In genomic region chr5:33342821-33343220, GRCm38 (mm10) we compare ENCODE assay signal across 29 mouse cellular contexts. TPM values are rescaled to one million over a fixed set of nuclear protein-coding genes. Genes with fewer than 3 reads are reported as not detected.
DNase-seq lines count a peak whose midpoint lies in the region; ATAC-seq and TF ChIP-seq lines count a peak whose summit lies in the region.
"Had no signal": no experiment of that assay in that cellular context is flagged by ENCODE, and none has a peak within 500 bp of the region (broad histone marks: within the 10 kb centered on the region; RNA-seq: fewer than 3 reads in every experiment).

No protein-coding gene starts in this region.

- TF ChIP-seq EP300 in heart, adult 2 months (IDR thresholded peaks at IDR 0.05; ENCODE audit: insufficient read depth, low read depth, low read length) = no peak

- peaks cover 24% of the 10 kb centered on the region for H3K36me3 ChIP-seq in heart, embryonic 13.5 days
- peaks cover 25% of the 10 kb centered on the region for H3K36me3 ChIP-seq in heart, adult 2 months (ENCODE audit: control insufficient read depth, insufficient read depth, low read length)
- H3K36me3 ChIP-seq in hindbrain, postnatal 0 days (ENCODE audit: insufficient read depth, low read length) = 0 out of 2 replicates have a peak, but pooled peaks cover 4% of the 10 kb centered on the region
- H3K36me3 ChIP-seq in hindbrain, embryonic 16.5 days (ENCODE audit: control insufficient read depth, insufficient read depth, low read length) = no peaks in the 10 kb centered on the region; the same call in 1 of the 2 replicates
- H3K36me3 ChIP-seq in thymus, adult 2 months (ENCODE audit: control insufficient read depth, insufficient read depth, low read length) = no peaks in the 10 kb centered on the region

- TF ChIP-seq CTCF in heart, adult 2 months (IDR thresholded peaks at IDR 0.05) = no peak
- no peak for TF ChIP-seq CTCF in hindbrain, postnatal 0 days (IDR thresholded peaks at IDR 0.05; ENCODE audit: low read depth)
- no peak for TF ChIP-seq CTCF in embryonic fibroblast, embryonic 13.5 days (IDR thresholded peaks at IDR 0.05; ENCODE audit: borderline replicate concordance, insufficient read depth, low read length)
- TF ChIP-seq CTCF in thymus, adult 2 months (IDR thresholded peaks at IDR 0.05; ENCODE audit: borderline replicate concordance, control insufficient read depth, extremely low read depth, insufficient read depth, low read length, poor library complexity) = no peak

- no peak for TF ChIP-seq POLR2A in heart, adult 2 months (IDR thresholded peaks at IDR 0.05; ENCODE audit: insufficient read depth, low read depth, low read length)
- TF ChIP-seq POLR2A in embryonic fibroblast, embryonic 13.5 days (IDR thresholded peaks at IDR 0.05; ENCODE audit: low read depth, low read length) = no peak
- no peak for TF ChIP-seq POLR2A in thymus, adult 2 months (IDR thresholded peaks at IDR 0.05; ENCODE audit: control insufficient read depth, extremely low read depth, insufficient read depth, low read length, poor library complexity)

- H3K27ac ChIP-seq in heart, embryonic 13.5 days (replicated peaks) = 0 out of 2 replicates have a peak overlapping the region, but pooled peaks have one; percentile 8
- H3K27ac ChIP-seq in heart, adult 2 months = no peak overlapping the region
- H3K27ac ChIP-seq in hindbrain, postnatal 0 days = peak overlapping the region; percentile 16; the same call in 1 of the 2 replicates
- no peak overlapping the region for H3K27ac ChIP-seq in hindbrain, embryonic 16.5 days (ENCODE audit: low read depth, low read length)
- H3K27ac ChIP-seq in embryonic fibroblast, embryonic 13.5 days (ENCODE audit: insufficient read depth, low read length) = peak overlapping the region; percentile 91
- no peak overlapping the region for H3K27ac ChIP-seq in thymus, adult 2 months (ENCODE audit: control insufficient read depth, insufficient read depth, low read length)
- H3K27ac ChIP-seq: embryonic facial prominence, embryonic 13.5 days; forebrain, embryonic 13.5 days; limb, embryonic 10.5 days; limb, embryonic 15.5 days; midbrain, embryonic 12.5 days; stomach, embryonic 15.5 days had no signal

- H3K4me1 ChIP-seq in heart, embryonic 13.5 days = peaks cover 82% of the 10 kb centered on the region
- H3K4me1 ChIP-seq in heart, adult 2 months (ENCODE audit: control insufficient read depth, insufficient read depth, low read length) = peaks cover 29% of the 10 kb centered on the region
- no peaks in the 10 kb centered on the region; the same call in 1 of the 2 replicates for H3K4me1 ChIP-seq in hindbrain, postnatal 0 days (ENCODE audit: insufficient read depth, low read length)
- H3K4me1 ChIP-seq in hindbrain, embryonic 16.5 days (ENCODE audit: control insufficient read depth, insufficient read depth, low read depth, low read length) = peaks cover 5% of the 10 kb centered on the region; the same call in 1 of the 2 replicates
- peaks cover 21% of the 10 kb centered on the region for H3K4me1 ChIP-seq in embryonic fibroblast, embryonic 13.5 days (ENCODE audit: control insufficient read depth, insufficient read depth, low read length)
- no peaks in the 10 kb centered on the region for H3K4me1 ChIP-seq in thymus, adult 2 months (replicated peaks; ENCODE audit: control insufficient read depth, insufficient read depth, low read length)
- H3K4me1 ChIP-seq: kidney, embryonic 15.5 days had no signal

- intact Hi-C loops in heart, adult 2 months (cut with DNase I) = no loop called here

- peaks cover 29% of the 10 kb centered on the region for H3K79me2 ChIP-seq in heart, adult 2 months (replicated peaks; ENCODE audit: control insufficient read depth, insufficient read depth, low read length)

- H3K4me3 ChIP-seq in heart, embryonic 13.5 days = no peak overlapping the region
- H3K4me3 ChIP-seq in heart, adult 2 months = no peak overlapping the region
- H3K4me3 ChIP-seq in hindbrain, postnatal 0 days (ENCODE audit: low read length) = no peak overlapping the region
- no peak overlapping the region for H3K4me3 ChIP-seq in hindbrain, embryonic 16.5 days (ENCODE audit: low read length)
- no peak overlapping the region for H3K4me3 ChIP-seq in embryonic fibroblast, embryonic 13.5 days (ENCODE audit: insufficient read depth, low read length)
- H3K4me3 ChIP-seq in thymus, adult 2 months (ENCODE audit: control insufficient read depth, insufficient read depth, low read length) = no peak overlapping the region
- H3K4me3 ChIP-seq: embryonic facial prominence, embryonic 13.5 days; forebrain, embryonic 13.5 days; kidney, embryonic 15.5 days; limb, embryonic 10.5 days; limb, embryonic 15.5 days; liver, embryonic 13.5 days; megakaryocyte, embryonic 14.5 days; midbrain, embryonic 12.5 days; stomach, embryonic 15.5 days had no signal

- H3K9ac ChIP-seq in heart, embryonic 13.5 days = no peak overlapping the region
- H3K9ac ChIP-seq in heart, adult 2 months (ENCODE audit: low read depth, low read length) = no peak overlapping the region
- no peak overlapping the region for H3K9ac ChIP-seq in hindbrain, postnatal 0 days (replicated peaks; ENCODE audit: low read length)
- H3K9ac ChIP-seq in hindbrain, embryonic 16.5 days (ENCODE audit: low read depth, low read length) = no peak overlapping the region
- H3K9ac ChIP-seq: embryonic facial prominence, embryonic 13.5 days; forebrain, embryonic 13.5 days; kidney, embryonic 15.5 days; limb, embryonic 15.5 days; liver, embryonic 13.5 days; midbrain, embryonic 12.5 days; stomach, embryonic 15.5 days had no signal

- no peaks in the 10 kb centered on the region for H3K27me3 ChIP-seq in heart, embryonic 13.5 days (replicated peaks)
- H3K27me3 ChIP-seq in heart, adult 2 months (ENCODE audit: control insufficient read depth, insufficient read depth, low read length) = no peaks in the 10 kb centered on the region
- no peaks in the 10 kb centered on the region for H3K27me3 ChIP-seq in hindbrain, postnatal 0 days (ENCODE audit: insufficient read depth, low read length)
- H3K27me3 ChIP-seq in hindbrain, embryonic 16.5 days (replicated peaks; ENCODE audit: control insufficient read depth, insufficient read depth, low read length) = no peaks in the 10 kb centered on the region
- no peaks in the 10 kb centered on the region for H3K27me3 ChIP-seq in thymus, adult 2 months (ENCODE audit: control insufficient read depth, insufficient read depth, low read length)
- H3K27me3 ChIP-seq: embryonic facial prominence, embryonic 13.5 days; forebrain, embryonic 13.5 days; kidney, embryonic 15.5 days; limb, embryonic 15.5 days; liver, embryonic 13.5 days; megakaryocyte, embryonic 14.5 days; midbrain, embryonic 12.5 days; stomach, embryonic 15.5 days had no signal

- ATAC-seq in heart, embryonic 13.5 days (ENCODE audit: extremely low read depth, insufficient number of reproducible peaks, low FRiP score, low TSS enrichment) = no peak
- no peak for ATAC-seq in hindbrain, postnatal 0 days
- ATAC-seq in hindbrain, embryonic 16.5 days = no peak
- ATAC-seq: forebrain, embryonic 13.5 days; intestine, postnatal 0 days; lung, postnatal 0 days had no signal

- H3K4me2 ChIP-seq in heart, embryonic 13.5 days = no peak overlapping the region
- no peak overlapping the region for H3K4me2 ChIP-seq in hindbrain, postnatal 0 days (ENCODE audit: low read depth, low read length)
- no peak overlapping the region for H3K4me2 ChIP-seq in hindbrain, embryonic 16.5 days (ENCODE audit: low read length)
- H3K4me2 ChIP-seq: embryonic facial prominence, embryonic 13.5 days; forebrain, embryonic 13.5 days; kidney, embryonic 15.5 days; limb, embryonic 15.5 days; liver, embryonic 13.5 days; midbrain, embryonic 12.5 days; stomach, embryonic 15.5 days had no signal

- no peaks in the 10 kb centered on the region for H3K9me3 ChIP-seq in heart, embryonic 13.5 days
- no peaks in the 10 kb centered on the region for H3K9me3 ChIP-seq in hindbrain, postnatal 0 days (ENCODE audit: low read length)
- no peaks in the 10 kb centered on the region for H3K9me3 ChIP-seq in hindbrain, embryonic 16.5 days (ENCODE audit: control insufficient read depth, low read length)
- H3K9me3 ChIP-seq: embryonic facial prominence, embryonic 13.5 days; forebrain, embryonic 13.5 days; kidney, embryonic 15.5 days; limb, embryonic 10.5 days; limb, embryonic 15.5 days; liver, embryonic 13.5 days; megakaryocyte, embryonic 14.5 days; midbrain, embryonic 12.5 days; stomach, embryonic 15.5 days had no signal

- DNase-seq in heart, adult 2 months = no peak
- no peak for DNase-seq in hindbrain, postnatal 0 days (ENCODE audit: low spot score)
- DNase-seq in 3T3-L1 (ENCODE audit: low read depth, low spot score) = peak; percentile 87
- no peak for DNase-seq in thymus, adult 2 months
- DNase-seq in cerebellum, adult 18-20 months = no peak
- DNase-seq: adrenal gland, postnatal 10 days; cerebellum, adult 9-10 months; embryo, embryonic 11 days; gastrocnemius, postnatal 25 days; heart, postnatal 14 days; kidney, postnatal 4 days; layer of hippocampus, adult 9-11 months; liver, embryonic 13.5 days; lung, adult 18-20 months; lung, postnatal 4 days; right cerebral cortex, postnatal 25 days had no signal

RNA-seq across cellular contexts. Expression of gene Maea, which starts 7.5 kb away (rescaled TPM):
- 121 and 135 TPM in 2 replicates for polyA plus RNA-seq in heart, embryonic 13.5 days (2015; fragmentation: Nextera tagmentation; extraction: Ambion mirVana)
- 10 to 100 TPM; 79.2 to 81.7 TPM for total RNA-seq in heart, adult 2 months (2021)
- polyA plus RNA-seq in heart, adult 2 months (2012; rRNA removed) = 86.7 and 111 TPM in 2 replicates
- 130 and 131 TPM in 2 replicates for total RNA-seq in hindbrain, postnatal 0 days (2014; rRNA removed)
- polyA plus RNA-seq in hindbrain, postnatal 0 days (2015; fragmentation: Nextera tagmentation; extraction: Ambion mirVana) = 119 and 127 TPM in 2 replicates
- polyA plus RNA-seq in hindbrain, embryonic 16.5 days (2015; fragmentation: Nextera tagmentation; extraction: Ambion mirVana) = 136 and 142 TPM in 2 replicates
- polyA plus RNA-seq in embryonic fibroblast, embryonic 13.5 days (2011; ENCODE audit: insufficient read length, low read depth, missing spikeins) = 135 and 148 TPM in 2 replicates
- 124 and 130 TPM in 2 replicates for polyA plus RNA-seq in thymus, adult 2 months (2012; rRNA removed)

RNA-seq across cellular contexts. Expression of gene Uvssa, which starts 35.5 kb away (rescaled TPM):
- polyA plus RNA-seq in heart, embryonic 13.5 days (2015; fragmentation: Nextera tagmentation; extraction: Ambion mirVana) = 3.9 and 4.0 TPM in 2 replicates
- 1 to 10 TPM; 3.3 to 3.4 TPM for total RNA-seq in heart, adult 2 months (2021)
- polyA plus RNA-seq in heart, adult 2 months (2012; rRNA removed) = 2.8 and 5.0 TPM in 2 replicates
- 7.7 and 8.7 TPM in 2 replicates for total RNA-seq in hindbrain, postnatal 0 days (2014; rRNA removed)
- polyA plus RNA-seq in hindbrain, postnatal 0 days (2015; fragmentation: Nextera tagmentation; extraction: Ambion mirVana) = 8.1 and 8.5 TPM in 2 replicates
- polyA plus RNA-seq in hindbrain, embryonic 16.5 days (2015; fragmentation: Nextera tagmentation; extraction: Ambion mirVana) = 6.2 and 6.7 TPM in 2 replicates
- 11.9 and 15.0 TPM in 2 replicates for polyA plus RNA-seq in embryonic fibroblast, embryonic 13.5 days (2011; ENCODE audit: insufficient read length, low read depth, missing spikeins)
- 9.7 and 10.6 TPM in 2 replicates for polyA plus RNA-seq in thymus, adult 2 months (2012; rRNA removed)

Comparison
In these comparisons a context has a peak if more than half of its experiments do, and no peak if none do; other contexts are left out.
1. H3K27ac ChIP-seq: peak in heart, embryonic 13.5 days (single experiment), hindbrain, postnatal 0 days (single experiment) and embryonic fibroblast, embryonic 13.5 days (single experiment); none in heart, adult 2 months (single experiment), hindbrain, embryonic 16.5 days (single experiment) and thymus, adult 2 months (single experiment).